Mouse (Mus musculus) erythroblast, embryonic 14.5 days (primary cell): ENCODE data around the gene Rprd1b. TPM values are rescaled to one million over a fixed set of nuclear protein-coding genes. Genes with fewer than 3 reads are reported as not detected.

Experiments used
- H3K27me3 ChIP-seq: 2 replicates; pipeline ENCODE4 v1.6.1; 2012; ENCODE audit warnings: inconsistent platforms; ENCODE audit not compliant: control insufficient read depth
- H3K36me3 ChIP-seq: 2 replicates; pipeline ENCODE4 v1.6.1; 2012; ENCODE audit warnings: mild to moderate bottlenecking, inconsistent platforms; ENCODE audit not compliant: control insufficient read depth
- H3K4me1 ChIP-seq: 2 replicates; pipeline ENCODE4 v1.6.1; 2012; ENCODE audit warnings: inconsistent platforms; ENCODE audit not compliant: control insufficient read depth
- H3K4me3 ChIP-seq: replicated peaks from 2 replicates; pipeline ENCODE3; 2012; ENCODE audit warnings: moderate library complexity, mild to moderate bottlenecking, inconsistent platforms
- H3K9me3 ChIP-seq: 2 replicates; pipeline ENCODE4 v1.6.1; 2012; ENCODE audit warnings: low read length, inconsistent platforms, mixed read lengths; ENCODE audit not compliant: control insufficient read depth
- GATA1 ChIP-seq: IDR thresholded peaks from 2 replicates; pipeline ENCODE4 v1.6.1; 2012; ENCODE audit warnings: low read length, inconsistent platforms, mixed read lengths
- TAL1 ChIP-seq: IDR thresholded peaks from 3 replicates; pipeline ENCODE4 v1.6.1; 2012; ENCODE audit warnings: low read length, inconsistent platforms, mixed read lengths
- polyA plus RNA-seq: library from polyadenylated mRNA; stranded (reverse); fragments of >175 nt; gene quantifications from 2 replicates; pipeline ENCODE4 v1.2.3, GENCODE M21; 2012

Rprd1b gene
- polyA plus RNA-seq, 1 experiment = 2.3 TPM

DNA sequence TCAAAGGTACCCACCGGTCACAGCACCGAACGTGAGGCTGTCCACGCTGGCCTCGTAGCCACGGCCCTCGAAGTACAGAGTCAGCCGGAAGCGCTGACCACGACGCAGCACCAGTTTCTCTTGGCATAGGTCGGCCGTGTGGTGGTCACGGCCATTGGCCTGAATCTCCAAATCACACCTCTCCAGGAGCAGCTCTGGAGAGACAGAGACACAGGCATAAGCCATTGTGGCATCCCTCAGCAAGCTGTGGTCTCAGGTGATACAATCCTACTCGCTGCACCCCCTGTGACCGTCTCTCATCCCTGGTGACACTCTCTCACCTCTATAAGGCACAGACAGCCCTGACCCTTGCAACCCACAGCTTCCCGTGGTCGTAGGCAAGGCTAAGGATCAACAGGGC, 114.7 kb downstream of the Rprd1b start:
- no peaks in the 10 kb centered on the region for H3K9me3 ChIP-seq
- H3K4me1 ChIP-seq = peaks cover 97% of the 10 kb centered on the region
- H3K4me3 ChIP-seq = peak overlapping the region; percentile 79
- no peaks in the 10 kb centered on the region for H3K27me3 ChIP-seq
- H3K36me3 ChIP-seq = peaks cover 81% of the 10 kb centered on the region
- TF ChIP-seq GATA1 (no peak), TAL1 (no peak)

DNA sequence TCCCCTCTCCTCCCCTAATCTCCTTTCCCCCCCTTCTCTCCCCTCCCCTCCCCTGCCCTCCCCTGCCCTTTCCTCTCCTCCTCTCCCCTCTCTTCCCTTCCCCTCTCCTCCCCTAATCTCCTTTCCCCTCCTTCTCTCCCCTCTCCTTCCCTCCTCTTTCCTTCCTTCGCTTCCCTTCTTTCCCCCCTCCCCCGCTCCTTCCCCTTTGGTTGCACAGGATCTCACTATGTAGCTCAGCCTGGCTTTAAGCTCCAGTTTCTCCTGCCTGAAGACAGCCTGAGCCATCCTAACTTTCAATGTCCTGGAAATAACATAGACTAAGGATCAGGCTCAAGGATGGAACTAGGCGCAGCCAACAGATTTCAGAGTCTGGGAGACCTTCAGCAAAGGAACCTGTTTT, 115.5 kb downstream of the Rprd1b start:
- TF ChIP-seq GATA1 (no peak), TAL1 (no peak)
- Histone ChIP-seq H3K36me3 (peaks cover 72% of the 10 kb centered on the region), H3K4me3 (peak overlapping the region; percentile 79), H3K9me3 (no peaks in the 10 kb centered on the region), H3K4me1 (peaks cover 93% of the 10 kb centered on the region), H3K27me3 (no peaks in the 10 kb centered on the region)

DNA sequence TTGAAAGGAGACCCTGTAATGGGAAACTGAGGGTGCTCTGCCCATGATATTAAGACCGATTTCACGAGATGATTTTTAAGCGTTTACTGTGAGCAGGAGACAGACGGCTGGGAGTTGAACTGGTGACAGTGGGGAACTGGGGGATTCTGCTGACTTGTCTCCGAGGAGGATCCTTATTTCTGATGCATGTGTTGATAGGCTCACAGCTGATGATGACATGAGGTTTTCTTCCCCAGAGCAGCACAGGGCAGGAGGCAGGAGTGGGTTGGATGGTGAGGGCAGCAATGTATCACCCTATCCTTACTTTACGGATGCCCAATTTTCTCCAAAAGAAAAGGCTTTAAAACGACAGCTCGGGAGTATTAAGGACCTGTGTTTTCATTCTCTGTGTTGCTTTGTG, 116.0 kb downstream of the Rprd1b start:
- Histone ChIP-seq H3K4me1 (peaks cover 90% of the 10 kb centered on the region), H3K36me3 (peaks cover 68% of the 10 kb centered on the region), H3K27me3 (no peaks in the 10 kb centered on the region), H3K9me3 (no peaks in the 10 kb centered on the region), H3K4me3 (peak overlapping the region; percentile 79)
- TF ChIP-seq TAL1 (no peak), GATA1 (no peak)

DNA sequence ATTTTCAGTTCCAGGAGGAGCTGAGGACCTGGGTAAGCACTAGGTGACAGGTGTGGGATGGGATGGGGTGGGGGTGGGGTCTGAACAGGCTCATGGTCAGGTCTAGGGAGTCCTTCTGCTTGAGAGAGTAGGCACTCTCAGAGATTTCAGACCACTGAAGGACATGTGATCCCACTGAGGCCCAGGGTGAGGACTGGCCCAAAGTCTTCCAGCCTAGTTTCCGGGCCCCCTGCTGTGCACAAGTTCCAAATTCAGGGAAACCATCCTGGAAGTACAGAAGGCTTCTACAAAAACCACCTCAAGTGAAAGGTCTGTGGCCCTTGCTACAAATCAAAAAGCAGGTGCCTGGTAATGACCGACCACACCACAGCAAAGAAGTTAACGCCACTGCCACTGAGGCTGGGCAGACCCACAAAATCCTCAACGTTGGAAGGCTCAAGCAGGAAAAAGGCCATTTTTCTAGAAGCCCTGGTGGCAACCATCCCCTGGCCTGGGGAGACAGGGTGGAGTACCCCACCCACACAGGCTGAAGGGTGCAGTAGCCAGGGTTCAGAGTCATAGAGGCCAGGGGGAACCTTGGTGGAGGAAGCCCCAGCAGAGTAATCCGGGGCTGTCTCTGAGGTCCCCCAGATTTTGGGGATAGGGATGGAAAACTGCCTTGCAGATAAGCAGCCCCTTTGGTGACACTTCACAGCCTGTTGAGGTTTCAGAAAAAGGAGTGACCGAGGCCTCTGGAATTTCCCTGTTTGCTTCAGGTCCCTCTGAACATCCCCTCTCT, 116.6 kb downstream of the Rprd1b start:
- no peak for TF ChIP-seq TAL1
- no peak for TF ChIP-seq GATA1
- no peaks in the 10 kb centered on the region for H3K9me3 ChIP-seq
- H3K36me3 ChIP-seq = peaks cover 61% of the 10 kb centered on the region
- peak overlapping the region; percentile 79 for H3K4me3 ChIP-seq
- peaks cover 88% of the 10 kb centered on the region for H3K4me1 ChIP-seq
- H3K27me3 ChIP-seq = no peaks in the 10 kb centered on the region

DNA sequence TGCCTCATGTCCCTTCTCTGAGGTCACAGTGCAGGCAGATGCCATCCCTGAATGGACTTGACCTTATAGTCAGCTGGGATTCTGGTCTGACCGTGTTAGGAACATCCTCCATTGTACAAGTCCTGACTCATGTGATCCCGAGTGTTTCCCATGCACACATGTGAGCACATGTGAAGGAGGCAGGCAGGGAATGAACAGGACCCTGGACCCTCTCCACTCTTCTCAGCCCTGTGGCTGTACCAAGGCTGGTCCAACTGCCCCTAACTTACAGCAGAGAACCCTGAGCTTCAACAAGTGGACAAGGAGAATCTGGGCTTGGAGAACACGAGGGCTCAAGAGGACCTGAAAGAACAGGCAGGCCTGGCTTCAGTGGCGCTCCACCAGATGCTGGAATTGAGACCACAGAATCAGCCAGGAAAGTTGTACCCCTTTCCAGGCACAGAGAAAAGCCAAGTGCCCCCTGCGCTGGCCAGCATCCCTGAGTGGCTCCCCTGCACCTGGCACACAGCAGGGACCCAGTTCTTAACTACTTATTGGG, 117.3 kb downstream of the Rprd1b start:
- TF ChIP-seq GATA1 (no peak), TAL1 (no peak)
- Histone ChIP-seq H3K4me3 (peak overlapping the region; percentile 79), H3K9me3 (no peaks in the 10 kb centered on the region), H3K36me3 (peaks cover 55% of the 10 kb centered on the region), H3K4me1 (peaks cover 83% of the 10 kb centered on the region), H3K27me3 (no peaks in the 10 kb centered on the region)

DNA sequence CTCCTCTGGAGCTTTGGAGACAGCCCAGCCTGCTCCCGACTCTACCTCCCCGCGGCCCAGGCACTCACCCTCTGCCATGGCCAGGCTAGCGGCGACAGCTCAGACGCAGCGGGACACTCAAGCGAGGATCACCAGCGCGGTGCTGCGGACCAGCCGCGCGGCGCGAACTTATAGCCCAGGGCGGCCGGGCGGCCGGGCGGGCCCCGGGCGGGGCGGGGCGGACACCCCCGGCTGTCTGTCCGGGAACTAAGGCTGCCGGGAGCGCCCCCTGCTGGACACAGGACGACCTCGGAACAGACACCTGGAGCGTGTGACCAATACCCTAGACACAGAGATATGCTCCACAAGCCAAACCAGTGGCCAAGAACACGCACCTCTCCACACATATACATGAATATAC, 117.9 kb downstream of the Rprd1b start, which contains the start of gene Tgm2:
TSS of gene Tgm2 (minus strand) at position 214 of the 400 bp plus-strand sequence.
- Histone ChIP-seq H3K9me3 (peaks cover 4% of the 10 kb centered on the region), H3K4me1 (peaks cover 77% of the 10 kb centered on the region), H3K4me3 (peak within 1 kb of the TSS; percentile 79), H3K27me3 (no peaks in the 10 kb centered on the region), H3K36me3 (peaks cover 48% of the 10 kb centered on the region)
- TF ChIP-seq GATA1 = no peak
- TF ChIP-seq TAL1 = no peak

DNA sequence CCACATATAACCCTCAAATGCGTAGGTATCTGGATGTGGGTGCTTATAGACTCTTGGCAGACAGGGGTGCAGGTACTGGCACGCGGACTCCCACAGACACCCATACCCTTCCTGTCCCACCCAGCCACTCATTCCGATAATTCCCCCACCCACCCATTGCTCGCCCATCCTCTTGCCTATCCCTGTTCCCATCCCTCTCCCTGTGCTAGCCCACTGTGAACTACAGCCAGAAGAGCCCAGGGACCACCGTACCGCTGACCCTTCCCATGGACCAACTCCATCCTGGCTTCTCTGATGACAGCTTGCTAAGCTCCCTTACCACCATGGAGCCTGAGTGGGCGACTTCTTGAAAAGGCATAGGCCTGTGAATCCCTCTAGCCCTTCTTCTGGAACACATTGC, 118.7 kb downstream of the Rprd1b start:
- Histone ChIP-seq H3K9me3 (peaks cover 4% of the 10 kb centered on the region), H3K4me3 (no peak overlapping the region), H3K4me1 (peaks cover 73% of the 10 kb centered on the region), H3K27me3 (no peaks in the 10 kb centered on the region), H3K36me3 (peaks cover 41% of the 10 kb centered on the region)
- TF ChIP-seq GATA1 (no peak), TAL1 (no peak)

DNA sequence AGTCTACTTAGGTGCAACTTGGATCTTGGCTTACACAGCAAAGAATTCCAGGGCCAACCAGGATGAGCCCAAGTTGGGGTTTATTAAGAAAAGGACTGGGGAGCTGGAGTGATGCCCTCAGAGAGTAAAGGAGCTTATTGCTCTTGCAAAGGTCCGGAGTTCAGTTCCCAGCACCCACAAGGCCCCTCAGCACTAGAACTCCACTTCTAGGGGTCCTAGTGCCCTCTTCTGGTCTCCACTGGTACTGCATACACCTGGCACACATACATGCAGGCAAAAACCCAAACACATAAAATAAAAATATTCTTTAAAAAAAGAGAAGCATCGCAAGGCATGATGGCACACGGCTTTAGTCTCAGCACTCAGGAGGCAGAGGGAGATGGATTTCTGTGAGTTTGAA, 122.8 kb downstream of the Rprd1b start:
- H3K36me3 ChIP-seq = peaks cover under 1% of the 10 kb centered on the region
- H3K27me3 ChIP-seq = no peaks in the 10 kb centered on the region
- peaks cover 64% of the 10 kb centered on the region for H3K4me1 ChIP-seq
- no peak for TF ChIP-seq GATA1
- TF ChIP-seq TAL1 = no peak
- H3K4me3 ChIP-seq = no peak overlapping the region
- peaks cover 4% of the 10 kb centered on the region for H3K9me3 ChIP-seq

DNA sequence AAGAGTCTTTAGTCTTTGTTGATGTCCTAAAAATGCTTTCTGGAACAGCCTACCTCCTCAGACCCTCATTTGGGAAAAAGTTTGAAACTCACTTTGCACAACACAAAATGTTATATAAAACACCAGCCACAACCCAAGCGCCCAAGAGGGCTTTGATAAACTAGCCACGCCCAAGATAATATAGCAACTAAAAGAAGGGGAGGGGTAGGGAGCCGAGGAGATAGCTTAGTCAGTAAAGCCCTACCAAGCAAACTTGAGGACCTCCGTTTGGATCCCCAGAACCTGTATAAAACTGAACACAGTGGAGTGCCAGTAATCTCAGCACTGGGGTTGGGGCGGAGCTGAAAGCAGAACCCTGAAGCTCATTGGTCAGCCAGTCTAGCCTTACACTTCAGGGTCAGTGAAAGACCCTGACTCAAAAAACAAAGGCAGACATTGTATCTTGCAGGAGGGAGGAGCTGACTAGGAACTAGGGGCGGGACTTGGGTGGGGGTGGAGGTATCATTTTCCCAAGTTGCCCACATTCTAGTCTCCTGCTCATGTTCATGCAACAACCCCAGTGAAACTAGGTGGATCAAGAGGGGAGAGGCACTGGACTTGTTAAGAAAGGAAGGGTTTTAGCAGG, 124.5 kb downstream of the Rprd1b start:
- H3K9me3 ChIP-seq = peaks cover 4% of the 10 kb centered on the region
- TF ChIP-seq TAL1 = no peak
- no peak for TF ChIP-seq GATA1
- H3K4me3 ChIP-seq = peak overlapping the region; percentile 71
- H3K4me1 ChIP-seq = peaks cover 50% of the 10 kb centered on the region
- no peaks in the 10 kb centered on the region for H3K36me3 ChIP-seq
- H3K27me3 ChIP-seq = no peaks in the 10 kb centered on the region
